Mouse (Mus musculus) left cerebral cortex, adult 11 months (tissue): ENCODE data around the gene Cdh4.

Source experiments
- DNase-seq: peaks from one replicate; pipeline ENCODE4 v3.0.0; 2022; ENCODE audit warnings: low spot score

Cdh4 gene

DNA sequence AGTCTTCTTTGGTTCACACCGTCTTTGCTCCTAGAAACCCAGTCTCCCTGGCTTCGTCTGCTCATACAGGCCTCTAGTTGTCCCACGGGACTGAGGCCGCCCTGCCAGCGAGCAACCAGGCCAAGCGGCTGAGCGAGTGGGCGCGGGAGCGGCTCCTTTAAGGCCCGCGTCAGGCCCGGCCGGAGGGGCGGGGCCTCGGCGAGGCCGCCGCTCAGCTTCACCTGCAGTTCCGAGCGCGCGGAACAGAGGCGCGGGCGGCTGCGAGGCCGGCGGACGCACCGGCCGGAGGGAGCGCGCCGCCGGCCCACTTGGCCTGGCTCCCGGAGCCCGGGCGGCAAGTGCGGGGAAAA, at the start of gene Cdh4:
Cdh4 (plus strand) TSS at position 241 of the 350 bp plus-strand sequence.
- peak; percentile 32 for DNase-seq

DNA sequence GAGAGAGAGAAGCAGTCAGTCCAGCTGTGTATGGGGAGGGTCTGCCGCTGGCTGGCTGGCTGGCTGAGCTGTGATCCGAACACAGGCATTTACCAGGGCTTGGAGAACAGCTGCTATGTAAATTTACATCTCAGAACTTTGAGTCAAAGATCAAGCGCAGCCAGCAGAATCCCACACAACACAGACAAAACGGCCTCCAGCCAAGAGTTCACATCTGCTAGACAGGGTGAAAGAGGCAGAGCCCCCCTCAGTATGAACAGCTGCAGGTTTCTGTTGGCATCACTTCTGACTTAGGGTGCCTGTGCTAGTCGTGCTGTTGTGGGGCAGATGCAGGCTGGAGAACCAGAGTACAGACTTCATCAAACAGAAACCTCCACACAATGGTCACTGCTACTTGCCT, 46.8 kb upstream of the Cdh4 start:
- DNase-seq = no peak

DNA sequence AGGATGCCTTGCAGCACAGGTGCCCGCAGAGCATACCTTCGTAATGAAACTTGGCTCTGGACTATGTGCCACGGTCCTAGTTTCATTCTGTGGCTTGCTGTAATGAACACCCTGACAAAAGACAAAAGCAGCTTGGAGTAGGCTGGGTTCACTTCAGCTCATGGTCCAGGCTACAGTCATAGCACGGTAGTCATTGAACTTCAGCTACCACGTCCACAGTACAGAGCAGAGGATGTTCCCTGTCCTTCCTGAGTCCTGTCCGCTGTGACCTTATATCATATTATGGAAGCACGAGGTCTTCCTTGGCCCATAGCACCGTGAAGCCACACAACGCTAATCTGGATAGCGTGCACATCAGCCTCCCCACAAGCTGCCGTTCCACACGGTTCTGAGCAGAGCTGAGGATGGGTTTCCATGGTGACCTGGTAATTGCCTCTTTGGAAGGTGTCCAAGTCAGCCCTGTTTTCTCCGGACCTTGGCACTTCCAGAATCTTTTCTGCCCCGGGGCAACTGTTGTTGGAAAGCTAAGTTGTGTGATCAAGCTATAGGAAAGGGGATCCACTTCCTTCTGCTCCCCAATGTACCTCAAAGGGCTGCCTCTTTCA, 42.5 kb upstream of the Cdh4 start:
- DNase-seq = no peak

DNA sequence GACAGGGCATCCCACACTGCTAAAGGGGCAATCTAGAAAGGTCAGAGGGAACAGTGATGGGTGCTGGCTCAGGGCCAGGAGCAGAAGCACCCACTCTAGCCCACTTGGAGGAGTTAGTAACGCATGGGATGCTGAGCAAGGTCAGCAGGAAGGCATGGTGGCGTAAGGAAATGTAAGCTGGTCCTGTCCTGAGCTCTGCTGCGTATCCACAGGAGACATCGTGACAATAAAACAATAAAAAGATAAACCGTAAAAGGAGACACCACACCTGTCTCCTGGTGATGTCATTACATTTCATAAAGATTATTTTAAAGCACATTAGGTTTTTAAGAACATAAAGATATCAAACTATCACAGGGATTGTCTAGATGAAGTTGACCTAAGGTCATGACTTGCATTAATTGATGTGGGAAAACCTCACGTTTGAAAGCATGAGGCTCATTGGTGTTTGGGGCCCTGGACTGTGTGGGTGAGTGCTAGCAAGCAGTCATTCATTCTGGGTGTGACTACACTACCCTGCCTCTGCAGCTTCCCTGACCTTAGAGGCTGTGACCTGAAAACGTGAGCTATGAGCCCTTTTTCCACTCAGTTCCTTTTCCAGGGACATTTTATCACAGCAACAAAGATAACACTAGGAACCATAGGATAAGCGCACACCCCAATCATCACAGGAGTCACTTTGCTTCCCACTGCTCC, 31.2 kb upstream of the Cdh4 start:
- no peak for DNase-seq

DNA sequence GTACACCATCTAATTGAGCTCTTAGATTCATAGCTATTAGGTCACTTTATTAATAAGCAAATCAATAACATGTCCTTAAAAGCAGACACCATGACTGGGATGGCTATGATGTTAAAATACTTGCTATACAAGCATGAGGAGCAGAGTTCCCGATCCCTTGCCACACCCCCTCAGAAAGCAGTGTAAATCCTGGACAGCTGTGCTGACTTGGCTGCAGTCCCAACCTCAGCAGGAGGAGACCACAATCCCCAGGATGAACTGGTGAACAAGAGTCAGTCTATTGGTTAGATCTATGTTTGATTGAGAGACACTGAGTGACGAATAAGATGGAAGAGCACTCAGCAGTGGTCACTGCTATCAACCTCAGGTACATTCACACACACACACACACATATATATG, 29.3 kb upstream of the Cdh4 start:
- no peak for DNase-seq

DNA sequence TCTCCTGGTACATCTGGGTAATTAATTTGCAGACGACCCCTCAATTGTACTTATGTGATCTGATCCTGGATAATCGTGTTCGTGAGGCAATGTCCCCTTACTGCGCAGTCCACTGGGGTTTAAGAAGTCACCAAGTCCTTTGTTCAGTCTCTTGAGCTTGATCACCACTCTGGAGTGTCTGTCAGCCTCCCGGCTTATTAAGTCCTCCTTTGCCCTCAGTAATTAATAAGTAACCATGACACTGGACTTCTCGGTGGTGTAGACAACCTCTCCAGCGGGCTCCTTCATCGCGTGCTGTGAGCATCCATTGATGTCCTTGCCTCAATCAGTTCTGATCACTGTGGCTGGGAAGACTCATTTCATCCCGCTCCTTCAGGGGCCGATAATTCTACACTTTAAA, 28.0 kb upstream of the Cdh4 start:
- DNase-seq = no peak

DNA sequence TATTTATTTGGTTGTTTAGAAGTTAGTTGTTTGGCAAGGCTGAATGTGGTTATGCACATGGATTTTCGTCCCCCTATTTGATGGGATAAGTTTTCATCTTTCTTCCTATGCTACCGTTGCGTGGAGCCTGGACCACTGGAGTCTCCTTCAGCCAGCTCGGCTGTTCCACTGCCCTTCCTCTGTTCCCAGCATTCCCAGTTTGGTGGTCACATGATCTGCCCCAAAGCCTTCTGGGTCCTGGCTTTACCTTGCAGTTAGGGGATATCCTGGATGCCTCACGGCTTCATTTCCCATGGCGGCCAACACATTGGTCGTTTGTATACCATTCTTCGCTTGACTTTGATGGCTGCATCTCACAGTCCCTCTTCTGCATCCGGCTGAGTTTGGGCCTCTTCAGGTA, 27.5 kb upstream of the Cdh4 start:
- DNase-seq = no peak

DNA sequence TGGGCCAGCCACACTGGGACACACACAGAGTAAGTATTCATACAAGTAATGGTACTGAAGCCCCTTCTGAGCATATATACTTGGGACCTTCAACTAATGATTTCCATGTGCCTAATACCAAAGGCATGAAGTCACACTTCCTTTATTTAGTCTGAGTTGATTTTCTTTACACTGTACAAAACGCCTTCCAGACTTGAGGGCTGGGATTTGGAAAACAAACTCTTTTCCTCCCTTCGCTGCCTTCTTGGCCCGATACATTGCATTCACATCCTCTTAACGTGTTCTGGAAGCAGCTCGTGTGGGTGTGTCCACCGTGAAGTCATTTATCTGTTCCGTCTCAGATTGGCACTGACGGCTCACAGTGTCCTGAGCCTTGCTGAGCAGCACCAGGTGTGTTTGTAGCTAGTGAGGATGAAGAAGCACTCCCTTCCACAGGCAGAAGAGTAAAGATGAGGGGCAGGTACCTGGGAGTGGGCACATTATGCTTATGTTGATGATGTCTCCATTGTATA, 26.3 kb upstream of the Cdh4 start:
- DNase-seq = no peak

DNA sequence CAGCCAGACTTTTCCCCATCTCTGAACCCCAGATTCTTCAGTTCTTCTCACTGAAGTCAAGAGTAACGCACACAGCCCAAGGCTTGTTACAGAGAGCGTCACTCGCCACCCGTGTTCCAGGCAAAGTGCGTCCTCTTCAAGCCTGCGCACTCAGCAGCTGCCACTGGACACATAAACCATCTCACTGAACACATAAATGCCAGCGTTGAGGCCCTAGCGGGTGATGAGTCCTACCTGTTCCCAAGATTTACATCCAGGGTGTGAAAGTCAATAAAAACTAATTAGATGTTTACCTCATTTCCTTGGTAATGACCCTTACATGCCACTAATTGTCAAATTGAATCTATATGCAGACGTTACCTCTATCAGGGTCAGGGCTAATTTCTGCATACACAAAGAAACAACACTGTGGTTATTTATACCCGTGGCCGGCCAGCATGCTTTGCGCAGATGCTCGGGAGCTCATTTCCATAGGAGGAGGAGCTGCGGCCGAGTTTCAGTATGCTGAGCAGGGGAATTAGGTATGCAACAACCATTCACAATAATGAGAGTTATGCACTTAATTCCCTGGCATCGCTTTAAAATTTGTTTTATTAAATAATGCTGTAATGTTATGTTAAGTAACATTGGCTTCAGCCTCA, 25.5 kb upstream of the Cdh4 start:
- no peak for DNase-seq

DNA sequence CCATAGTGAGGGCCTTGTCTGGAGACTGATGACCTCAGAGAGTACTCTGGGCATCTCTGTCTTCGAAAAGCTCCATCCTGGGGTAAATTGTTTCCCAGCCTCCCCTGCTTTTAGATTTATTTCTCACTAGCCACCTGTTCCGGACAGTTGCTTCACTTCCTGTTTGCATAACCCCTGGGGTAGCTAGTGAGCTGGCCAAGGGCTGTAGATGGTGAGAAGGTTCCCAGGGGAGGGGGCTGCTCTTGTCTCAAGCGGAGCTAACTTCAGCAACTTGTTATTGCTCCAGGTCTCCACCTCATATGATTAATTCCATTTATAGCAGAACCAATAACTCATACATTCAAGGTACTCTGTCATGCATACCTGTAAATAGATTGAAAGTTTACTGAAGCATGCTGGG, 16.6 kb upstream of the Cdh4 start:
- DNase-seq = no peak

DNA sequence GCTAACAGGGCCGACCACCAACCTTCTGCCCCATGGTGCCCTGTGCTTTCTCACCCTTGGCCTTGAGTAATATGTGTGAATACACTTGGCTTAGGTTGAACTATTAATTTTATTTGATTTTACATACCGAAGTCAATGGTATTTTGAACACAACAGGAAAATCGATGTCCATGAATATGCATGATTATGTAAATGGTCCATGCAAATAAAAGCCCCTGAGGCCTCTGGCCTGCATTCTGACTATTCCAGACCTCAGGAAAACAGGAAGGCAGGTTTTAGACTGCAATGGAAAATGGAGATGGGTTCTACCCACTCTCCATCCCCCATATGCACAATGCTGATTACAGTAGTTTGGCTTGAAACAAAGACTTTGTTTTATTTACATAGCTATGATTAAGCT, 13.3 kb upstream of the Cdh4 start:
- DNase-seq = no peak

DNA sequence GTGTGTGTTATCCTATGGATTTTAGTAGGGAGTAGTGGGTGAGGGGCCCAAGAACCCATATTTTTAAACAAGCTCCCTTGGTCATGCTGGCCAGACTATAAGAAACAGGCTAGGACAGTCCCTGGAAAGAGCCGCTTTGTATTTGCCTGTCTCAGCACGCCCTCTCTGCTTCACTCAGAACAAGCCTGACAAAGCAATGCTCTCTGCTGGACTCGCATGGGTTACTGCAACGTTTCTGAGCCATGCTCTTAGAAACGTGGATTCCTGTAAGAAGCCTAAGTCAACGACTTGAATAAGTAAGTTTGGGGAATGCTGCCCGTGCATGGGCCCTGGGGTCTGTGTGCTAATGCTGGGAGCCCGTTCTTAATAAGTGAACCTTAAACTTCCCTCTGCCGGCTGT, 2.1 kb upstream of the Cdh4 start:
- DNase-seq = no peak

DNA sequence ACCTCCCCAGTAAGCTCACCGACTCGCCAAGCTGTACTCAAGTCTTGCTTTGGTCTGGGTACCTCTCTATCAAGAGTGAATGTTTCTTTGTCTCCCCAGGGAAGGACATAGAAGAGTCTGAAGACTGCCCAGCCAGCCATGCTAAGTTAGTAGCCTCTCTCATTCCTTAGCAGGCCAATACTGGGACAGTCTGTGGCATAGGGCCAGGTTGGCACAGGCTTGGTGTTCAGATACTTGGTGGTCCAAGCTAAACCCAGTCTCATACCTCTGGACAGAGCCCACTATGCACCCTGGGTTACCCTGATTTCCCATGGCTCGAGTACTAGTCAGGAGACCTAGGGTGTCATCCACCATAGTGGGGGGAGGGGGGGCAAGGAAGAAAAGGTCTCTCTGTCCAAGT, 1.1 kb upstream of the Cdh4 start:
- no peak for DNase-seq

DNA sequence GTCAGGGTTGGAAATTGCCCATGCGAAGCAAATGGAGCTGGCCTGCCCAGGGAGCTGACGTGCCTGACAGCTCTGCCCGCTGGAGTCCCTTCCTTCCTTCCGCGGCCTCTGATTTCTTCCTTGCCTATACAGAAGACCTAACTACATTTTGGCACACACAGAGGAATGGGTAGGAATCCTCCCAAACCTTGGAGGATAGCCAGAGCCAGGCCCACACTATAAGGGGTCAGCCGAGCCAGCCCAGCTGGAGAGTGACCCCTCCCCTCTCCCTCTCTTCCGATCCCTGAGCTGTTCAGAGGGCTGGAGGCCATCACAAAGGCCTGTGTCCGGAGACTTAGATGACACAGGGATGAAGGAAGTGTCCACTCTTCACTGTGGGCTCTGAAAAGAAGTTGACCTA, 514 bp upstream of the Cdh4 start:
- no peak for DNase-seq

DNA sequence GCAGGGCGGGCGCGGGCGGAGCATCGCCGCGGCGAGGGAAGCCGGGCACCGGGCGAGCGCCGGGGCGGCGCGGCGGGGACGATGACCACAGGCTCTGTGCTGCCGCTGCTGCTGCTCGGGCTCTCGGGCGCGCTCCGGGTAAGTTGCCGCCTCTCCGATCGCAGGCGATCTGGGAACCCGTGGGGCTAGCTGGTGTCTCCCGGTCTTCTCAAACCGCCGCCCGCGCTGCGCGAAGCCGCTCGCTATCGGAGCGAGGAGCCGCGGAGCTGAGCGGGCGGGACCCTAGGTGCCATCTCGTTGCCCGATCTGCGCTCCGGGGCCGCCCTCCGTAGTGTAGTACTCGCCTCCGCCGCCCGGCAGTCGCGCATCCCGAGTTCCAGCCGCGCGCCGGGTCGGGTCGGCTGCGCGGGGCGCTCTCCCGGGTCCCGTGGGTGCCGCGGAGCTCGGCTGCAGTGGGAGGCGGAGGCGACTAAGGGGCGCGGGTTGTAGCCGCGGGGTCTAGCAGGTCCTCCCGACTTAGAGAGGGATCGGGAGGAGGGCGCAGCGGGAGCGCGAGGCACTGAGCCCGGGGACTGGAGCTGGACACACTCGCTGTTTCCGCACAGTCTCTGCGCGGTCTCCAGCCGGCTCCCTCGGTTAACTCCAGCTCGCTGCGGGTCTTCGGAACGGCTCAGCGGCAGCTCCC, 452 bp downstream of the Cdh4 start:
- no peak for DNase-seq

DNA sequence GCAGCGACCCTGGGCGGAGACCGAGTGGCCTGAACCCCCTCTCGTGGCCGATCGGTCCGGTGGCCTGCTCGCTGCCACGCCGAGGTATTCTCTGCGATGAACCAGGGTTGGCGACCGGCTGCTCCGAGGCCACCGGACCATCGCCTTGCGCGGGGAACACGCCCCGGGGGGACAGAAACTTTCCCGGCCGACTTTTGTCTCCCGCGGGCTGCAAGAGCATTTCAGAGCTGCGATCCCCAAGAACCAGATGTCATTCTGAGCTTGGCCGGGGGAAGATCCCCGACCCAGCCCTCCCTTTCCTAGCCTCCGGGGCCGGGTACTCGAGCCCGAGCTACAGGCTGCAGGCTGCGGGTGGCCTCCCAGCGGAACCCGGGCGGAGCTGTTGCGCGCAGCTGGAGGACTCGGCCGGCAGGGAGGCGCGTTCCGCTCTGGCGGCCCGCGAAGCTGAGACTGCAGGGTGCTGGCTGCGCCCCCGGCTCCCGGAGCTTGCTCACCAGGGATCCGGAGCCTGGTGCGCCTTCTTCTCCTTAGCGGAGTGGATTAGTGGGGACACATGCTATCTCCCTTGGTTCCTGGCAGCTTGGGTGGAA, 1.1 kb downstream of the Cdh4 start:
- peak; percentile 29 for DNase-seq

DNA sequence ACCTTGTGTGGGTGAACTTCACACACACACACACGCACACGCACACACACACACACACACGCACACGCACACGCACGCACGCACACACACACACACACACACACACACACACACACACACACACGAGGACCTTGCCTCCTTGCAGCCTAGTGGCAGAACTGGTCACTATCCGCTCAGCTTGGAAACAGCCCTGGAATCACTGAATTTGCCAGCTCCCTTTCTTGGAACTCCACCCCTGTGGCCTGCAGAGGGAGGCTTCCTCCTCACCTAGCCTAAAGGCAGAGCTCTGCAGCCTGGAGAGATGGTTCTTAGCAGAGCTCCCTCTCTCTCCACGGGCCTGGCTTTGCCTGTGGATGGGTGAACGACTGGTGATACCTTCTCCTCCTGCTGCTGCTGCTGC, 1.7 kb downstream of the Cdh4 start:
- no peak for DNase-seq

DNA sequence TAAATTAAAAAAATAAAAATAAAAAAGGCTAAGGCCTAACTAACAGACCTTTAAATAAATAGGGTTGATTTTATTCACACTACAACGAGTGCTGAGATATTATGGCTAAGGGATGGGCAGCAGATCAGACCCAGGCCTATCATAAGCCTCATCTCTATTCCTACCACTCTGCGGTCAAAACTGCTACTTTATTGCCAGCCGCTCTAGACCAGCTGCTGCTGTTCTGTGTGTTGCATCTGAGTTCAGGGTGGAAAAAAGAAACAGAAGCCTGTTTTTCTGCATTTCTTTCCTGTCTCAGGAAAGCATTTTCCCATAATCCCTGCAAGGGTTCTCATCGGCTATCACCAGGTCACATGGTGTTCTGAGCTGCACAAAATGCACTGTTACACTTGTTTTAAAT, 6.0 kb downstream of the Cdh4 start:
- DNase-seq = no peak

DNA sequence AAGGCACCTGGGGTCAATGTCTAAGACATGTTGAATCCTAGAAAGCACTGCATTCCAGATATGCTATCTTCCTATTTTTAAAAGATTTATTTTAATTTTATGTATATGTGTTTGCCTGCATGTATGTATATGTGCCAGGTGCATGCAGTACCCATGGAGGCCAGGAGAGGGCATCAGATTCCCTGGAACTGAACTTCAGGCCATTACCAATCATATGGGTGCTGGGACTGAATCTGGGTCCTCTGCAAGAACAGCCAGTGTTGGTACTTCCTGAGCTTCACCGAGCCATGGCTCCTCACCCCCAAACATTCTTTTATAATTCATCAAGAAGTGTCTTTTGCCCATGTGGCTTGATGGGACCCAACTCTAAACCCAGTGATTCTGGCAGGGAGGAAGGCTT, 6.8 kb downstream of the Cdh4 start:
- no peak for DNase-seq

DNA sequence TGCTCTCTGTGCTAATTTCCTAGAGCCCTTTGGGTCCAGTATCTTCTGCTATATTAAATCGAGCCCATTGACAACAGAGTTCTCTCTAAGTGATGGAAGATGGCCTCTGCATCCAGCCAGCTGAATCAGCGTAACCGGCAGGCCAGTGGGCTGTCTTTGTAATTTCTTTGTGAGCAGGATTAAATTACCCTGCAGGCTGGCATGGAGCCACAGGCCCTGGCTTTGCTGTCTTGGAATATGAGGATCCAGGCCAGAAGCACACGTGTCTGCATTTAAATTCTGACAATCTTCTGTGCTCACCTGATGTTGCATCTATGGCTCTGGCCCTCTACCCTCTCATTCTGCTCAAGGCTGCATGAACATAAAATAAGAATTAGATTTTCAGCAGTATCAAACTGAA, 17.0 kb downstream of the Cdh4 start:
- DNase-seq = no peak

DNA sequence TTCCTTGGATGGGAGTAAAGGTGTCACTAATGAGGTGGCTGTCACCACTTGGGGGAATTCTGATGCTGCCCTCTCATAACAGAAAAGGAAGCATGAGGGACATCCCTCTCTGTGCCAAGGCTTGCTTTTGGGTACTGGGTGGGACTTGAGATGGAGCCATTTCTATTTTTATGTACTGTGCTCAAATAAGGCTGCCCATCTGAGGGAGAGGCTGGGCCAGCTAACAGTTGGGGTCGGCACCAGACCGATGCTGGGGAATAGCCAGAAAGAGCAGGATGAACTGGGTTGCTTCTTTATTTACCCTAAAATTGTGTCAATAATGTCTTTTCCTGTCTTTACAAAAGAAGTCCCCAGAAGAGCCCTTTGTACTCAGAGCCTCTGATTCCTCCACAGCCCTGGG, 17.4 kb downstream of the Cdh4 start:
- DNase-seq = no peak

DNA sequence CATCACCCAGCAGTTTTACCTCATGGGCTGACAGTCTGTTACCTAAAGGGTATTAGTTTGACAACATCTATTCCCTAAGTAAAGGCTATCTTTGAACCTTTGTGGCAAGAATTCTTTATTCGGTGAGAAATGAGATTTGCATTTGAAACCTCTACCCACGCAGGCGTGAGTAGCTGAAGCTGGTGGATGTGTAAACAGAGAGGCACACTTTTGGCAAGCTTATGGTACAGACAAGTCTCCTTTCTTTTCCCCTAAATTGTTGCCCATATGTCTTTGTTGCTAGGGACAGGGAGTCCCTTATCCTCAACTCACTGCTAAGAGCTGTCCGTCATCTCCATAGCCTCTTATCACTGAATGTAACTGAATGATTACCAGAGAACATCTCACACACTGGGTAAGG, 21.3 kb downstream of the Cdh4 start:
- DNase-seq = no peak
